Mouse (Mus musculus) heart, postnatal 0 days (tissue): ENCODE results near the gene Ankrd10.

Source experiments
- CTCF ChIP-seq: IDR thresholded peaks from 2 replicates; pipeline ENCODE4 v1.5.1; 2016; ENCODE audit warnings: antibody characterized with exemption, control low read depth, low read depth
- EP300 ChIP-seq: IDR thresholded peaks from 2 replicates; pipeline ENCODE4 v1.6.1; 2016; ENCODE audit warnings: antibody characterized with exemption, low read depth

DNA sequence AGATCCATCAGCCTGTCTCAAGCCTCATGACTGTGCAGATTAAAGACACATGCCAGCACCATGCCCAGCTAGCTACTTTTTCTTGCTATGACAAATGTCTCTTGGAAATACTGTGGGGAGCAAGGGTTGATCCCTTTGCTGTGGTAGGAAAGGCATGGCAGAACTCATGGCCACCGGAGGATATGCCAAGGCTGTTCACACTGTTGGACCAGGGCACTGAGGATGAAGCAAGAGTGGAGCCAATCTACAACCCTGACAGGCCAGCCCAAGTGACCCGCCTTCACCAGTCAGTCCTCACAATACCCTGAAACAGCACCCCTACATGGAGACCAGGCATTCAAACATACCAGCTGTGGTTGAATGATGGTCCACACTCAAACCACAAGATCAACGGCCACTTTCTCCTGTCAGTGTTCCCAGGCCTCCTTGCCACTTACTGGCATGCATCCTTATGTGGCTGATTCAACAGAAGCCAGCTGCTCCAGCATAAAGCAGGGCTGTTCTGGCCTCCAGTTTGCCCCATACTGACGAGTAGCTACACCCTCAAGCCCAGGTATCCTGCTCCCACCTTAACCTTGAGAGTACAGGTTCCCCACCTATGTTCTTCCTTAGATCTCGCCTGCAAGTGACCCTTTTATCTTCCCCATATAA is 35.1 kb downstream of the Ankrd10 start:
- no peak for TF ChIP-seq EP300
- TF ChIP-seq CTCF = no peak
